Mouse (Mus musculus) right cerebral cortex, postnatal 14 days (tissue): ENCODE results near the gene Ctdspl.
A peak's percentile ranks its signal among the peaks of the same experiment; 100 is the strongest.

Experiments
- DNase-seq: peaks from one replicate; pipeline ENCODE4 v3.0.0; 2022

Gene Ctdspl

GRCm38 (mm10) chr9:119031772-119032171 is 105.5 kb downstream of the Ctdspl start:
- no peak for DNase-seq

- no peak for DNase-seq
These were observed 106.3 kb downstream of the Ctdspl start for GRCm38 (mm10) chr9:119032538-119032937.

GRCm38 (mm10) chr9:119033111-119033921 is 107.1 kb downstream of the Ctdspl start:
- DNase-seq = no peak

- DNase-seq = no peak
These were observed 107.8 kb downstream of the Ctdspl start for GRCm38 (mm10) chr9:119034069-119034468.

- DNase-seq = no peak
These were observed 108.7 kb downstream of the Ctdspl start for GRCm38 (mm10) chr9:119034676-119035665.

- no peak for DNase-seq
These were observed 109.6 kb downstream of the Ctdspl start for GRCm38 (mm10) chr9:119035836-119036235.

GRCm38 (mm10) chr9:119037076-119037730 is 111.0 kb downstream of the Ctdspl start:
- peak; percentile 39 for DNase-seq

GRCm38 (mm10) chr9:119038574-119038973 is 112.3 kb downstream of the Ctdspl start:
- DNase-seq = no peak

- no peak for DNase-seq
These were observed 114.0 kb downstream of the Ctdspl start for GRCm38 (mm10) chr9:119040101-119040775.

GRCm38 (mm10) chr9:119048182-119048903 is 122.1 kb downstream of the Ctdspl start:
- no peak for DNase-seq

- no peak for DNase-seq
These were observed 124.9 kb downstream of the Ctdspl start for GRCm38 (mm10) chr9:119051158-119051557.

GRCm38 (mm10) chr9:119052154-119052944 is 126.1 kb downstream of the Ctdspl start, which contains the start of gene Vill:
Gene Vill, plus strand, starts transcription at chr9:119052778.
- no peak for DNase-seq

GRCm38 (mm10) chr9:119053964-119054576 is 127.8 kb downstream of the Ctdspl start:
- no peak for DNase-seq

- no peak for DNase-seq
These were observed 129.1 kb downstream of the Ctdspl start for GRCm38 (mm10) chr9:119055336-119055735.

- DNase-seq = no peak
These were observed 132.0 kb downstream of the Ctdspl start for GRCm38 (mm10) chr9:119058245-119058644.

- DNase-seq = no peak
These were observed 134.4 kb downstream of the Ctdspl start for GRCm38 (mm10) chr9:119060701-119061100.

- no peak for DNase-seq
These were observed 136.9 kb downstream of the Ctdspl start for GRCm38 (mm10) chr9:119063036-119063644.

- no peak for DNase-seq
These were observed 138.0 kb downstream of the Ctdspl start for GRCm38 (mm10) chr9:119064296-119064695.

GRCm38 (mm10) chr9:119067601-119068000 is 141.3 kb downstream of the Ctdspl start:
- DNase-seq = peak; percentile 86

GRCm38 (mm10) chr9:119068266-119068665 is 142.0 kb downstream of the Ctdspl start:
- no peak for DNase-seq
